Mouse (Mus musculus) mammary gland, adult 2 months (tissue): ENCODE data around the gene Dbp. TPM values are rescaled to one million over a fixed set of nuclear protein-coding genes. Genes with fewer than 3 reads are reported as not detected.

Experiments used
- polyA plus RNA-seq: library from polyadenylated mRNA; depleted of rRNA; stranded (reverse); fragments of >200 nt; gene quantifications from 2 replicates; pipeline ENCODE4 v1.2.3, GENCODE M21; 2012; ENCODE audit warnings: low replicate concordance; rRNA removed

The Dbp gene
- polyA plus RNA-seq, result 57.0 and 110 TPM in 2 replicates

GRCm38 (mm10) chr7:45704730-45705442 lies at the start of gene Dbp:
Gene Dbp, plus strand, starts transcription at chr7:45705088.

GRCm38 (mm10) chr7:45666161-45666560 lies 38.7 kb upstream of the Dbp start, which contains the start of gene Fut2:
Gene Fut2, minus strand, starts transcription at chr7:45666394.

GRCm38 (mm10) chr7:45683396-45684050 lies 21.4 kb upstream of the Dbp start, which contains the start of gene Ntn5:
Gene Ntn5, plus strand, starts transcription at chr7:45684022.

GRCm38 (mm10) chr7:45693921-45694591 lies 10.8 kb upstream of the Dbp start, which contains the start of gene Sec1:
Gene Sec1, minus strand, starts transcription at chr7:45694402.

GRCm38 (mm10) chr7:45699523-45700141 lies 5.3 kb upstream of the Dbp start, which contains the start of gene Car11:
Gene Car11, plus strand, starts transcription at chr7:45699843.

GRCm38 (mm10) chr7:45715090-45715708 lies 10.3 kb downstream of the Dbp start, which contains the start of gene Rpl18:
Gene Rpl18, plus strand, starts transcription at chr7:45715457.

GRCm38 (mm10) chr7:45717918-45718297 lies 13.0 kb downstream of the Dbp start, which contains the start of gene Sphk2:
Gene Sphk2, minus strand, starts transcription at chr7:45718002.

GRCm38 (mm10) chr7:45720413-45721233 lies 15.7 kb downstream of the Dbp start, which contains the start of gene Fam83e:
Gene Fam83e, plus strand, starts transcription at chr7:45721212.

GRCm38 (mm10) chr7:45725713-45726112 lies 20.8 kb downstream of the Dbp start, which contains the start of gene Spaca4:
Gene Spaca4, minus strand, starts transcription at chr7:45725813.

Other genes starting within 250 kb of the Dbp start
- gene Ftl1, start 245.2 kb upstream of the Dbp start, polyA plus RNA-seq, result 3,321 and 4,005 TPM in 2 replicates
- 92.1 and 140 TPM in 2 replicates for gene Bax, start 238.2 kb upstream of the Dbp start, polyA plus RNA-seq
- 0.16 TPM in 1 of 2 replicates, not detected in the other for gene Tulp2, start 223.2 kb upstream of the Dbp start, polyA plus RNA-seq
- gene Gm45808, start 218.3 kb upstream of the Dbp start, polyA plus RNA-seq, result 10.3 TPM in 1 of 2 replicates, not detected in the other
- 15.8 and 23.4 TPM in 2 replicates for gene Dhdh, start 216.3 kb upstream of the Dbp start, polyA plus RNA-seq
- 431 and 432 TPM in 2 replicates for gene Nucb1, start 194.7 kb upstream of the Dbp start, polyA plus RNA-seq
- gene Ppp1r15a, start 178.8 kb upstream of the Dbp start, polyA plus RNA-seq, result 34.6 and 48.5 TPM in 2 replicates
- 29.9 and 34.7 TPM in 2 replicates for gene Plekha4, start 178.8 kb upstream of the Dbp start, polyA plus RNA-seq
- gene Hsd17b14, start 150.2 kb upstream of the Dbp start, polyA plus RNA-seq, result 4.9 and 5.8 TPM in 2 replicates
- 142 and 145 TPM in 2 replicates for gene Bcat2, start 134.9 kb upstream of the Dbp start, polyA plus RNA-seq
- gene Fgf21, start 89.6 kb upstream of the Dbp start, polyA plus RNA-seq, result 0.67 and 0.88 TPM in 2 replicates
- gene Fut1, start 87.8 kb upstream of the Dbp start, polyA plus RNA-seq, result 0.12 and 0.72 TPM in 2 replicates
- 0.49 and 0.54 TPM in 2 replicates for gene Izumo1, start 83.3 kb upstream of the Dbp start, polyA plus RNA-seq
- 32.4 and 54.6 TPM in 2 replicates for gene Rasip1, start 77.6 kb upstream of the Dbp start, polyA plus RNA-seq
- 5.6 and 22.3 TPM in 2 replicates for gene Mamstr, start 65.1 kb upstream of the Dbp start, polyA plus RNA-seq
- 0.16 and 1.4 TPM in 2 replicates for gene Fut2, start 38.7 kb upstream of the Dbp start, polyA plus RNA-seq
- 0.72 and 2.4 TPM in 2 replicates for gene Ntn5, start 21.1 kb upstream of the Dbp start, polyA plus RNA-seq
- gene Sec1, start 10.7 kb upstream of the Dbp start, polyA plus RNA-seq, result 0.72 and 0.76 TPM in 2 replicates
- gene Car11, start 5.2 kb upstream of the Dbp start, polyA plus RNA-seq, result 14.2 and 17.5 TPM in 2 replicates
- gene Rpl18, start 10.4 kb downstream of the Dbp start, polyA plus RNA-seq, result 1,150 and 1,812 TPM in 2 replicates
- gene Sphk2, start 12.9 kb downstream of the Dbp start, polyA plus RNA-seq, result 50.2 and 90.3 TPM in 2 replicates
- gene Fam83e, start 16.1 kb downstream of the Dbp start, polyA plus RNA-seq, result 1.9 and 3.4 TPM in 2 replicates
- 0.29 and 0.37 TPM in 2 replicates for gene Spaca4, start 20.7 kb downstream of the Dbp start, polyA plus RNA-seq
- gene Lmtk3, start 78.7 kb downstream of the Dbp start, polyA plus RNA-seq, result 3.9 and 7.3 TPM in 2 replicates
- gene Sult2b1, start 79.6 kb downstream of the Dbp start, polyA plus RNA-seq, result 2.4 and 4.2 TPM in 2 replicates
- gene Cyth2, start 109.5 kb downstream of the Dbp start, polyA plus RNA-seq, result 30.1 and 42.3 TPM in 2 replicates
- gene Kcnj14, start 119.7 kb downstream of the Dbp start, polyA plus RNA-seq, result 4.8 and 9.6 TPM in 2 replicates
- 14.9 and 20.4 TPM in 2 replicates for gene Grwd1, start 125.9 kb downstream of the Dbp start, polyA plus RNA-seq
- 193 and 506 TPM in 2 replicates for gene Kdelr1, start 167.7 kb downstream of the Dbp start, polyA plus RNA-seq
- gene Grin2d, start 173.3 kb downstream of the Dbp start, polyA plus RNA-seq, result 1.3 and 3.6 TPM in 2 replicates
- 0.26 TPM in 1 of 2 replicates, not detected in the other for gene Syngr4, start 191.6 kb downstream of the Dbp start, polyA plus RNA-seq
- gene Tmem143, start 191.9 kb downstream of the Dbp start, polyA plus RNA-seq, result 138 and 156 TPM in 2 replicates
- 335 and 341 TPM in 2 replicates for gene Emp3, start 216.3 kb downstream of the Dbp start, polyA plus RNA-seq
- gene Ccdc114, start 219.0 kb downstream of the Dbp start, polyA plus RNA-seq, result 2.7 and 4.8 TPM in 2 replicates